Mouse (Mus musculus) layer of hippocampus, postnatal 36 days (tissue): ENCODE results near the gene Nckap1. TPM values are rescaled to one million over a fixed set of nuclear protein-coding genes. Genes with fewer than 3 reads are reported as not detected.

Experiments used
- DNase-seq, 2 experiments: peaks; one replicate each; pipeline ENCODE4 v3.0.0; 2022
- total RNA-seq, 2 experiments: library from RNA; stranded (reverse); gene quantifications; 2 replicates each; pipeline ENCODE4 v1.2.3; 2021

The Nckap1 gene
- total RNA-seq = 100 to 1,000 TPM; 562 to 572 TPM

GRCm38 (mm10) chr2:80581043-80581711 lies at the start of gene Nckap1:
Gene Nckap1 (minus strand): TSS chr2:80581380.
- DNase-seq = peak; percentile 87 to 88

GRCm38 (mm10) chr2:80624523-80624922 lies 43.3 kb upstream of the Nckap1 start:
- no peak for DNase-seq

DNA sequence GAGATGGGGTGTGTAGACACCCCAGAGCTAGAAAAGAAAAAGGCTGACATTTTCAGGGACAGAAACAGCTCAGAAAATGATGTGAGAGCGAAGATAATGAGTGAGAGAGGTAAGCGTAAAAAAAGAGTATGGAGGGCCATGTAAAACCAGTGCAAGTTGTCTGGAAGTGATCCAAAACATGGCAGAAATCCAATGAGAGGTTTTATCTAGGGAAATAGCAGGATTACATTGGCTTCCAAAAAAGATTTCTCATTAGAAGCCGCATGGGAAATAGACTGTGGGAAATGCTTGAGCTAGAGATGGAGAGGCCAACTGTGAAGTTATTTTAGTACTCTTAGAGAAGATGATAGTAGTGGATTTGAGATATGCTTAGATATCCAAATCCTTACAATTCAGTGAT lies 40.7 kb upstream of the Nckap1 start:
- DNase-seq = no peak

GRCm38 (mm10) chr2:80618991-80619390 lies 37.8 kb upstream of the Nckap1 start:
- no peak for DNase-seq

GRCm38 (mm10) chr2:80616854-80617737 lies 35.9 kb upstream of the Nckap1 start, which contains the start of the genes Dusp19 and Nup35:
Gene Dusp19 (plus strand): TSS chr2:80617045.
Gene Nup35 (plus strand): TSS chr2:80617236.
- peak; percentile 94 to 96 for DNase-seq

GRCm38 (mm10) chr2:80612796-80613195 lies 31.6 kb upstream of the Nckap1 start:
- DNase-seq = peak; percentile 47 to 57

- peak in 1 of 2 experiments; percentile 28 for DNase-seq
These were observed 31.1 kb upstream of the Nckap1 start for GRCm38 (mm10) chr2:80612286-80612685.

DNA sequence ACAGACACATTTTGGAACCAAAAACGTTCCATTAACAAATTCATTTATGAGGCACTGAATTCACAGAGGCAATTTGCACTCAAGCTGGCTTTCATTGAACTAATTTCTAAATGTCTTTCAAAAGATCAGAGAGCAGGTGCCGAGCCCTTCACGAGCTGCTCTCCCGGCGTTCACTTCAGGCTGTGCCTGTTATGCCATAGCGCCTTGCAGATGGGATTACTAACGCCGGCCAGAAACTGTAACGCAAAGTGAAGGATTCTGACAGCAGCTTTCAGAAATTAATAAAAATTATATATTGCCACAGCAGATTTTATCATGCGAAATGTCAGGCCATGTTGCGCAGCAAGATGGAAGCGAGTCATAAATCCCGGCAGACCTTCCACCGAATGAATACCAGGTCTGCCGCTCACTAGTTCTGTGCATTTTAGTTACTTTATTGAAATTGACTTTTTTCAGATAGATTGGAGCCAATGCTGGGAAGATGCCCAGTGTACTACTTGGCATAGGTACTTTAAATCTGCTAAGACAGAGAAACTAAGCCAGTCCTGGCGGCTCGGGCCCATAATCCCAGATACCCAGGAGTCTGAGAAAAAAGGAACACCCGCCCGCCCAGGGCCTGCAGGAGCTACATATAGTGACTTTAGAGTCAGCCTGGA lies 22.7 kb upstream of the Nckap1 start:
- peak; percentile 37 to 41 for DNase-seq

- DNase-seq = no peak
These were observed 21.6 kb upstream of the Nckap1 start for GRCm38 (mm10) chr2:80602756-80603155.

DNA sequence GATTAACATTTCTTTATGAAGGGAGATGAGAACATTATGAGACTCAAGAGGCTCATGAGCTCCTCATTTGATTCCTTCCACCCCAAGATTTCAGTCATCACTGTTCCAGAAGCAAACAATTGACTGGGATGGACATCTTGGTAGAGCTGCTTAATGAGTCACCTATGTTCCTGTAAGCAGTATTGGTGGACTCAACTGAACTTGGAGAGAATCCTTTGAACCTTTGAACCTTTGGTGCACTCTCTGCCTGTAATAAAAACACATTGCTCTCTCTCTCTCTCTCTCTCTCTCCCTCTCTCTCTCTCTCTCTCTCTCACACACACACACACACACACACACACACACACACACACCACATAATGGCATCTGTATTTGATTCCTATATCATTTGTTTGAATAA lies 19.4 kb upstream of the Nckap1 start:
- DNase-seq = no peak

- no peak for DNase-seq
These were observed 18.7 kb upstream of the Nckap1 start for GRCm38 (mm10) chr2:80599850-80600249.

DNA sequence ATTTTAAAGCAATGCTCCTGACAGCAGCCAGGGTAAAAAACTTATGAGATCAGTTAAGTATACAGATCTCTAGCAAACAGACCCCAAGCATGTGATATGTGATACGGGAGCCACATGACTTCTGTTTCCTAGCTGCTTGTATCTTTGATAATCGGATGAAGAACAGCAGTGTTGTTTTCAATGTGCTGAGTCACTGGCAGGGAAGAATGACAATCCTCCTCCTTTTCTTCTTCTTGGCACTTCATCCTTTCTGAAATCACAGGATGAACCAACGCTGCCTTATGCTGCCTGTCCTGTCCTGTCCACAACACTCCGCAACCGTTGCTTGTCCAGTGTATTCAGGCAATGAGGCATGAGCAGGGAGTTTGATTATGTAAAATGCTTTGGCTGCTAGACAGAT lies 15.8 kb upstream of the Nckap1 start:
- DNase-seq = peak; percentile 35 to 40

GRCm38 (mm10) chr2:80594215-80594918 lies 13.2 kb upstream of the Nckap1 start:
- peak; percentile 55 to 57 for DNase-seq

DNA sequence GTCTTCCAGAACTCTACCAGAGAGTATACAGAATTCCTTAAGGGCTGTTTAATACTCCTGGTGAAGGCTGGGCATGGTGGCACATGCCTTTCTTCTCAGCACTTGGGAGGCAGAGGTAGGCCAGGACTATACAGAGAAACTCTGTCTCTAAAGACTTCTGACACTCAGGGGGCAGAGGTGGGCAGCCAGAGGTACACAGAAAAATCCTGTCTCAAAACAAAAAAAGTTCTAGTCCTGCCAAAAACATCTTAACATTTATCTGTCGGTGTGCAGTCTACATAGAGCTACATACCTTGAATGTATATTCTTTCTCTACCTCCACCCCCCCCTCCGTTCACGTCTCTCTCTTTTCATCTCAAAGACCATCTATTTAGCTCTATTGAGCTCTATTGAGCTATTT lies 1.2 kb upstream of the Nckap1 start:
- DNase-seq = no peak

DNA sequence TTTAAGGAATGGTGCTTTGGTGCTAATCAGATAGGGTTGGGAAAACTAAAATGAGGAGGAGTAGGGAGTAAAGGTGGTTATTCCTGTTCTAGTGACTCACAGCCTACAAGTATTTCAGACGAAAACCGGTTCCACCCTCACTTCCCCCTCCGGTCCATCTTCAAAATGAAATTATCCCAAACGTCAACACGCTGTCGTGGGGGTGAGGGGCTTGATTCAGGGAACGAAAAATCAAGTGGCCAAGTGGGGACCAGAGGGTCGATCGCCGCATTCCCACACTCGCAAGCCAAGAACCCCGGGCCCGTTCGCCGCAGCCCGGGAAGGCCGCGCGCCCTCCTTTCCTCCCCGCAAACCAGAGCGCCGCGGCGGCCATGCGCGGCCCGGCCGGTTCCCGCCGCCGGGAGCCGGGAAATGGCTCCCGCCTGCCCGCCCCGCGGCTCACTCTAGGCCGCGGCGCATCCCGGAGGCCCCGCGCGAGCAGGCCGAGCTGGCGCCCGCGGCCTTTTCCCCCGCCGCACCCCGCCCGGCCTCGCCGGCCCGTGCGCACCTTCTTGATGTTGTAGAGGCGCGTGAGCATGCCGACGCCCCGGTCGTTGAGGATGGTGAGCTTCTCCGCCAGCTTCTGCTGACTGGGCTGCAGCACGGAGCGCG lies 744 bp downstream of the Nckap1 start:
- DNase-seq = peak; percentile 43

DNA sequence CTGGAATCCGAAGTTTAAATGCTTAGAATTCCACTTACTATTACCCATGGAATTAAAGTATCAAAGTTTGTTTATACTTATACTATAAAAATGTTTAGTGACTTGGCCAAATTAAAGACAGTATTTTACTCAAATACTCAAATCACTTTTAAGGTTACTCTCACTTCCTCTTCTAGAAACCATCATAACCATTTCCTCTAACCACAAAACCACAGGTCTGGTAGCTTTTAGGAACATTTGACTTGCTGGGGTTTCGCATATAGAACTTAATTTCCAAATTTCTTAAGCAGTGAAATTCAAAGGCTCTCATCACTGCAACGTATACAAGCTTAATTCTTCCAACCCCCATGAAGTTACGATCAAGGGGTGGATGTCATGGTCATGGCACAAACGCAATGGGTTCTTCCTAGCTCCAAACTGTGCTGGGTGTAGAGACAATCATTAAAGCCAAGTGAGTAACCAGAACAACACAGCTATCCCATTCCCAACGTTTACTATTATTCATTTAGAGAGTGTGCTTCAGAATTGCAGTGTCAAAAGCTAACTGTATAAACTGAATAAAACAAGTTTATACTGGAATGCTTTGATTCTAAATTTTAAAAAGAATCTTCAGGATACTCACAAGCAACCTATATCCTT lies 1.8 kb downstream of the Nckap1 start:
- DNase-seq = no peak

GRCm38 (mm10) chr2:80577286-80577685 lies 3.9 kb downstream of the Nckap1 start:
- no peak for DNase-seq

DNA sequence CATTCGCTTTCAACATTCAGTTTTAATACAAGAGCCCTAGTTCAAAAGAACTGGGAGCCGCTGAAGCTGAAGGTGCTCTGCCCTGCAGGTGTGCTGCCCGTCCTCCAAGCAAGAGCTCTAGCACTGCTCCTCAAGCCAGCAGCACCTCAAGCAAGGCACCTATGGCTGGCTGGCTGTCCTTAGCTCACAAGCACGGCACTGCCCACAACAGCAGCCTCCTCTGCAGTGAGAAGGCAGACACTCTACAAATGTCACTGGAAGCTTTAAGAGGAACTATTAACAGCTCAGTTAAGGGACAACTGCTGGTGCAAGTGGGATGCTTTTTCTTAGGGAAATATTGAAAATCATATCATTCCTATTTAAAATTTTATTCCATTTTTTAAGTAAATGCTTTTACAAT lies 10.5 kb downstream of the Nckap1 start:
- no peak for DNase-seq

- no peak for DNase-seq
These were observed 13.8 kb downstream of the Nckap1 start for GRCm38 (mm10) chr2:80567411-80567810.

DNA sequence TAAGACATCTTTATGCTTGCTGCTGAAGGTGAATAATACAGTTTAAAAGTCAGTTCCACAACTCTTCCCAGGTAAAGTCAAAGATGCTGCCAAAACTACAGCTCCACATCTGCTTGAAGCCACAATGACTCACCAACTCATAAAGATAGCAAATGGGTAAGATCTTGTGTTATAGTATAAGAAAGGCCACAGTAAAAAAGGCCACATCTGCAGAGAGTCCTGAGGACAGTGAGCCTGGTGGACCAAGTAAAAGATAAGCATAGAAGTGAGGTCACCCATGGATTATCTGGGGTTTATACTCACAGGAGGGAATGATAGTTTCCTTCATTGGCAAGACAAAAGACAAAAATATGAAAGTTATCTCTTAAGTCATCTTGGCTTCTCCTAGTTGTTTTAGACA lies 18.9 kb downstream of the Nckap1 start:
- no peak for DNase-seq

- DNase-seq = no peak
These were observed 19.7 kb downstream of the Nckap1 start for GRCm38 (mm10) chr2:80561478-80561877.
